Mouse (Mus musculus): ENCODE results near the gene Art5. TPM values are rescaled to one million over a fixed set of nuclear protein-coding genes. Genes with fewer than 3 reads are reported as not detected.

Art5 gene
- 0.70 and 0.71 TPM in 2 replicates for polyA plus RNA-seq (2015; fragmentation: Nextera tagmentation; extraction: Ambion mirVana)

DNA sequence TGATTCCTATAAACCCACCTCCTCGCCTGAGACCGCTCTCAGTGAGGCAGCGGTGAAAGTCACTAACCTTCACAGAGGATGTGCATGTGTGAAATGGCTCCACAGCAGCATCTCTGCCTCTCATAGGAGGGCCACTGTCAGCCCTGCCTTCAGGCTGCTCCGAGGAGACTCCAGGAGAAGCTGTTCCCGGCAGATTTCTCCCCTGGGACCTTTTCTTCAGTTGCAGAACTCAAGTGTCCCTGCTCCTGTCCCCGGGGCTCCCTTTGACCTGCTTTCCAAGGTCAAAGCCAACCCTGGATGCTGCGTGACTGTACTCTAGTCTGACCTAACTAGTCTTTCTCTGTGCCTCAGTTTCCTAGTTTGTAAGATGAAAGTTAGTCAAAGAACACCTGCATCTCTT is at the start of gene Art5:
TSS of gene Art5 (minus strand) at position 319 of the 400 bp plus-strand sequence.
- no peak within 1 kb of the TSS for H3K4me3 ChIP-seq (replicated peaks; ENCODE audit: low read length)
- ATAC-seq, result no peak
- no peak within 1 kb of the TSS for H3K27ac ChIP-seq (ENCODE audit: low read length)
- H3K4me2 ChIP-seq (ENCODE audit: low read length), result no peak within 1 kb of the TSS
- peaks cover 3% of the 10 kb centered on the region; the same call in 1 of the 2 replicates for H3K4me1 ChIP-seq (replicated peaks; ENCODE audit: control insufficient read depth, insufficient read depth, low read length)
- no peaks in the 10 kb centered on the region for H3K27me3 ChIP-seq (replicated peaks; ENCODE audit: control insufficient read depth, insufficient read depth, low read length)
- H3K9ac ChIP-seq (replicated peaks; ENCODE audit: low read depth, low read length), result no peak within 1 kb of the TSS
- no peaks in the 10 kb centered on the region for H3K9me3 ChIP-seq (ENCODE audit: control insufficient read depth, low read length)
- WGBS, result 83% methylated on average over 7 of the region's 7 CpGs
- no peaks in the 10 kb centered on the region for H3K36me3 ChIP-seq (ENCODE audit: control insufficient read depth, insufficient read depth)

DNA sequence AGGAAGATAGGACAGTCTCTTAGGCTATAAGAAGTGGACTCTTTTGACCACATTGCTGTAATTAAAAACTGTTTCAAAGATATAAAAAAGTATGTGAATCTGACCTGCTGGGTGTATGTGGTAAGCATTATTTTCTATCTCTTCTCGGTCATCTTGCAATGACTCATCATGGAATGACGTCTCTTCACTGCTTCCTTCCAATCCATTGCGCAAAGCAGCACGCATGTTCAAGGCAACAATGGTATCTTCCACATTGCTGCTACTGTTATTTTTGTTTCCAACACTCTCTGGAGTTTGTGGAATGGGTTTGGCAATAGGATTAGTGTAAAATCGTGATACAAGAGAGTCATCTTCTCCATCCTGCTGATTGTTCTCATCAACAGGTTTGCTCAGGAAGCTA is 44.4 kb upstream of the Art5 start:
- no peaks in the 10 kb centered on the region for H3K4me1 ChIP-seq (replicated peaks; ENCODE audit: control insufficient read depth, insufficient read depth, low read length)
- H3K4me2 ChIP-seq (ENCODE audit: low read length), result no peak overlapping the region
- H3K36me3 ChIP-seq (ENCODE audit: control insufficient read depth, insufficient read depth), result peaks cover 15% of the 10 kb centered on the region
- H3K9me3 ChIP-seq (ENCODE audit: control insufficient read depth, low read length), result no peaks in the 10 kb centered on the region
- no peak overlapping the region for H3K4me3 ChIP-seq (replicated peaks; ENCODE audit: low read length)
- ATAC-seq, result no peak
- H3K27me3 ChIP-seq (replicated peaks; ENCODE audit: control insufficient read depth, insufficient read depth, low read length), result no peaks in the 10 kb centered on the region
- no peak overlapping the region for H3K9ac ChIP-seq (replicated peaks; ENCODE audit: low read depth, low read length)
- 95% methylated on average over 5 of the region's 5 CpGs for WGBS
- no peak overlapping the region for H3K27ac ChIP-seq (ENCODE audit: low read length)

DNA sequence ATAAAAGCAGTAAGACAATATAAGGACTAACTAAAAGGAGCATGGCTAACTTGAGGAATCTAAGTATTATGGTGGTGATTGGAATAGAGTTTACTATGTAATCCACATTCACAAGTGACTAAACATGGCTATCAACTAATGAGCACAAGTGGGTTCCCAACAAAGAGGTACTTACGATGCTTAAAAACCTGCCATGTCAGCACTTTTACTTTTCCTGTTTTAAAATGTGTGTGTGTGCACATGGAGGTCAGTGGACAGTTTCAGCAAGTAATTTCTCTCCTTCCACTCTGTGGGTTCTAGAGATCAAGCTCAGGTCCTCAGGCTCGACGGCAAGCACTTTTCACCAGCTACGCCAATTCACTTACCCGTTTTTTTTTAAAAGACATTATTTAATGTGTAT is 28.6 kb upstream of the Art5 start:
- peaks cover 35% of the 10 kb centered on the region for H3K36me3 ChIP-seq (ENCODE audit: control insufficient read depth, insufficient read depth)

DNA sequence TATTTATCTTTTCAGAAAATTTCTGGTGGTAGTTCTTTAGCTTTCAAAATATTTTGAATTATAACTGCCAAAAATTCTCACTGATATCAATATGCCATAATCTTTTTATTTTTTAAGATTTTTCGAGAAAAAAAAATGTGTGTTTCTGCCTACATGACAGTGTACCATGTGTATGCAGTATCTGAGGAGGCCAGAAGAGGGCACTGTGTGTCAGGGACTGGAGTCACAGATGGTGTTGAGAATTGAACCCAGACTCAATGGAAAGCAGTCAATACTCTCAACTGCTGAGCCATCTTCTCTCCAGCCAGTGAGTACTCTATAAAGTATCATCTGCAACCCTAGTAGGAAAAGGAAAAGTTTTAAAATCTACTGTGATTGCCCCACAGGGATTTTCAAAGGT is 28.2 kb upstream of the Art5 start:
- WGBS, result 88% methylated on average over 1 of the region's 1 CpGs
- no peak overlapping the region for H3K4me3 ChIP-seq (replicated peaks; ENCODE audit: low read length)
- H3K9ac ChIP-seq (replicated peaks; ENCODE audit: low read depth, low read length), result no peak overlapping the region
- no peak overlapping the region for H3K4me2 ChIP-seq (ENCODE audit: low read length)
- ATAC-seq, result no peak
- H3K36me3 ChIP-seq (ENCODE audit: control insufficient read depth, insufficient read depth), result peaks cover 37% of the 10 kb centered on the region
- no peaks in the 10 kb centered on the region for H3K9me3 ChIP-seq (ENCODE audit: control insufficient read depth, low read length)
- H3K4me1 ChIP-seq (replicated peaks; ENCODE audit: control insufficient read depth, insufficient read depth, low read length), result no peaks in the 10 kb centered on the region
- no peaks in the 10 kb centered on the region for H3K27me3 ChIP-seq (replicated peaks; ENCODE audit: control insufficient read depth, insufficient read depth, low read length)
- H3K27ac ChIP-seq (ENCODE audit: low read length), result no peak overlapping the region

More for the DNA sequence above, 28.6 kb upstream of the Art5 start:
- Histone ChIP-seq H3K4me3 (replicated peaks; ENCODE audit: low read length) (no peak overlapping the region), H3K4me2 (ENCODE audit: low read length) (no peak overlapping the region), H3K9me3 (ENCODE audit: control insufficient read depth, low read length) (no peaks in the 10 kb centered on the region), H3K27ac (ENCODE audit: low read length) (no peak overlapping the region), H3K9ac (replicated peaks; ENCODE audit: low read depth, low read length) (no peak overlapping the region), H3K27me3 (replicated peaks; ENCODE audit: control insufficient read depth, insufficient read depth, low read length) (no peaks in the 10 kb centered on the region), H3K4me1 (replicated peaks; ENCODE audit: control insufficient read depth, insufficient read depth, low read length) (no peaks in the 10 kb centered on the region)
- ATAC-seq, result no peak
- 97% methylated on average over 5 of the region's 5 CpGs for WGBS

DNA sequence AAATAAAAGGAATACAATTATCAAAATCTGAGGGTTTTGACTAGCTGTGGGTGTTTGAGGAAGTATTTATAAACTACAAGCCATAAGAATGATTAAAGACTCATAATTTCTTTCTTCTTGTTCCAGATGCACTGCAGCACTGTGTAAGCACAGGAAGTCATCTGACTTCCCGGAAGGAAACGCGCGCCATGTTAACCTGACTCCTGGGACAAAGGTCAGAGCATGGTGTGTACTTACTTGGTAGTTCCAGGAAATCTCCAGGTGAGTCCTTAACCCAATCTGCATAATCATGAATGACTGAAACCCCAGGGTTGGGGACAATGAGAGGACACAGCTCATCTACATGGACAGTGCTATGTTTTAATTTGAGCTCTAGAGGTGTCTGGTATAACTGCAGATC is 23.1 kb upstream of the Art5 start:
- WGBS, result 92% methylated on average over 4 of the region's 4 CpGs
- ATAC-seq, result no peak
- Histone ChIP-seq H3K27ac (ENCODE audit: low read length) (no peak overlapping the region), H3K36me3 (ENCODE audit: control insufficient read depth, insufficient read depth) (peaks cover 47% of the 10 kb centered on the region), H3K4me2 (ENCODE audit: low read length) (no peak overlapping the region), H3K9ac (replicated peaks; ENCODE audit: low read depth, low read length) (no peak overlapping the region), H3K4me1 (replicated peaks; ENCODE audit: control insufficient read depth, insufficient read depth, low read length) (no peaks in the 10 kb centered on the region), H3K9me3 (ENCODE audit: control insufficient read depth, low read length) (no peaks in the 10 kb centered on the region), H3K27me3 (replicated peaks; ENCODE audit: control insufficient read depth, insufficient read depth, low read length) (no peaks in the 10 kb centered on the region), H3K4me3 (replicated peaks; ENCODE audit: low read length) (no peak overlapping the region)

DNA sequence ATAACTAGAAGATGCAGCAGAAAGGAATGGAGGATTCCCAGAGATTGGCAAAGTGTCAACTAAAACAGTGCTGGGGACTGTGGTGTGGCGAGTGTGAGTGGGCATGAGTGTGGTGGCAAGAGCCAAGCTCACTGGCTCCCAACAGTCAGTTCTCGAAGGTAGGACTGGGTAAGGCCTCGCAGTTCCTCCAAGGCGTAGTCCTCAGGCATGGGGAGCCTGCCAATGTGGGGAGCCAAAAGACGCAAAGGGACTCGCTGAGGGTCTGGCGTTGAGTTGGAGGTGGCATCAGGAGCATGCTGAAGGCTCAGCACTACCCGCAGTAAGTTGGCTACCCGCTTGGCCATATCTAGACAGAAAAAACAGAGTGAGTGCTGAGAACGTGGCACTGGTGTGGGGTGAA is 11.0 kb upstream of the Art5 start:
- Histone ChIP-seq H3K27ac (ENCODE audit: low read length) (no peak overlapping the region), H3K27me3 (replicated peaks; ENCODE audit: control insufficient read depth, insufficient read depth, low read length) (no peaks in the 10 kb centered on the region), H3K4me2 (ENCODE audit: low read length) (no peak overlapping the region), H3K4me3 (replicated peaks; ENCODE audit: low read length) (no peak overlapping the region), H3K36me3 (ENCODE audit: control insufficient read depth, insufficient read depth) (peaks cover 50% of the 10 kb centered on the region), H3K4me1 (replicated peaks; ENCODE audit: control insufficient read depth, insufficient read depth, low read length) (no peaks in the 10 kb centered on the region), H3K9ac (replicated peaks; ENCODE audit: low read depth, low read length) (no peak overlapping the region), H3K9me3 (ENCODE audit: control insufficient read depth, low read length) (no peaks in the 10 kb centered on the region)
- ATAC-seq, result no peak
- 94% methylated on average over 10 of the region's 10 CpGs for WGBS

DNA sequence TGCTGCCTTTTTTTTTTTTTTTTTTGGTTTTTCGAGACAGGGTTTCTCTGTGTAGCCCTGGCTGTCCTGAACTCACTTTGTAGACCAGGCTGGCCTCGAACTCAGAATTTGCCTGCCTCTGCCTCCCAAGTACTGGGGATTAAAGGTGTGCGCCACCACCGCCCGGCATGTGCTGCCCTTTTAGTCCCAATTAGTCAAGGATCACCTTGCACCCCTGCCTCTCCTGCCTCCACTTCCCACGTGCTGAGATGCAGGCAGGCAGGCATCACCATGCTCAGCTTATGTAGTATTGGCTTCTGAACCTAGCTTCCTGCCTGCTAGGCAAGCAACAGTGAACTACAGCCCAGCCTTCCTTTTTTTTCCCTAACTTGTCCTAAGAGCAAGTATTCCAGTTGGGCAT is 8.1 kb upstream of the Art5 start:
- no peak for ATAC-seq
- Histone ChIP-seq H3K27ac (ENCODE audit: low read length) (no peak overlapping the region), H3K9me3 (ENCODE audit: control insufficient read depth, low read length) (no peaks in the 10 kb centered on the region), H3K27me3 (replicated peaks; ENCODE audit: control insufficient read depth, insufficient read depth, low read length) (no peaks in the 10 kb centered on the region), H3K36me3 (ENCODE audit: control insufficient read depth, insufficient read depth) (peaks cover 28% of the 10 kb centered on the region), H3K4me3 (replicated peaks; ENCODE audit: low read length) (no peak overlapping the region), H3K9ac (replicated peaks; ENCODE audit: low read depth, low read length) (no peak overlapping the region), H3K4me1 (replicated peaks; ENCODE audit: control insufficient read depth, insufficient read depth, low read length) (no peaks in the 10 kb centered on the region), H3K4me2 (ENCODE audit: low read length) (no peak overlapping the region)
- 78% methylated on average over 6 of the region's 6 CpGs for WGBS

DNA sequence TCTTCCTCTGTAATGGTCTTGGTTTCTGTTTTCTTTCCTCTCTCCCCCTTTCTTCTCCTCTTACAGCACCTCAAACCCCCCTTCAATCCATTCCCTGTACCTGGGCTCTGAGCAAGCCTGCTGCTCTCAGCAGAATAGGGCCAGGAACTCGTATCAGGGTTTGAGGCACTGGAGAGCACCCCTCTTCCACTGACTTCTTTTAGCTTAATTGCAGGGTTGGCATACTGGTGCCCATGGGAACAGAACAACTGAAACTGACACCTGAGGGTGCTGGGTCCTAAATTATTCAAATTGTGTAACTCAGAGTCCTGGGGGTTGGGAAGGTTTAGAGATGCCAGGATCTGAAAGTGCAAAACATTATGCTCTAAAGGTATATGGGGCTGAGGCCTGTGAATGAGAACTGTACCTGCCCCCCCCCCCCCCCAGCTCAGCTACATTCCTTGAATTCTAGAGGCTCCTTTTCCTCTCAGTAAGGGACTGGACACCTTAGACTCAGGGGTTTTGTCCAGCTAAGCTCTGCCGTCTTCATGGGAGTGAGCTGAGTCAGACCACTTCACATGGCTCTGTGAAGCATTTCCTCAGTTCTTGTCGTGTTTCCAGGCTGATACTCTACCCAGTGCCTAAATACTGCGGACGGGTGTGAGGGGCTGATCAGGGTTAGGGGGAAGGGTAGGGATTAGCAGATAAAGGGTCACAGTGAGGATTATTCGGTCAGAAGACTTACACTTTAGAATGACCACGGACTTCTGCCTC is 7.5 kb upstream of the Art5 start, which contains the start of gene Chrna10:
TSS of gene Chrna10 (minus strand) at position 250 of the 753 bp plus-strand sequence.
- Histone ChIP-seq H3K4me1 (replicated peaks; ENCODE audit: control insufficient read depth, insufficient read depth, low read length) (no peaks in the 10 kb centered on the region), H3K4me2 (ENCODE audit: low read length) (no peak within 1 kb of the TSS), H3K9me3 (ENCODE audit: control insufficient read depth, low read length) (no peaks in the 10 kb centered on the region), H3K27me3 (replicated peaks; ENCODE audit: control insufficient read depth, insufficient read depth, low read length) (no peaks in the 10 kb centered on the region), H3K9ac (replicated peaks; ENCODE audit: low read depth, low read length) (no peak within 1 kb of the TSS), H3K27ac (ENCODE audit: low read length) (no peak within 1 kb of the TSS), H3K4me3 (replicated peaks; ENCODE audit: low read length) (no peak within 1 kb of the TSS), H3K36me3 (ENCODE audit: control insufficient read depth, insufficient read depth) (peaks cover 21% of the 10 kb centered on the region)
- ATAC-seq, result no peak
- 51% methylated on average over 7 of the region's 7 CpGs for WGBS

DNA sequence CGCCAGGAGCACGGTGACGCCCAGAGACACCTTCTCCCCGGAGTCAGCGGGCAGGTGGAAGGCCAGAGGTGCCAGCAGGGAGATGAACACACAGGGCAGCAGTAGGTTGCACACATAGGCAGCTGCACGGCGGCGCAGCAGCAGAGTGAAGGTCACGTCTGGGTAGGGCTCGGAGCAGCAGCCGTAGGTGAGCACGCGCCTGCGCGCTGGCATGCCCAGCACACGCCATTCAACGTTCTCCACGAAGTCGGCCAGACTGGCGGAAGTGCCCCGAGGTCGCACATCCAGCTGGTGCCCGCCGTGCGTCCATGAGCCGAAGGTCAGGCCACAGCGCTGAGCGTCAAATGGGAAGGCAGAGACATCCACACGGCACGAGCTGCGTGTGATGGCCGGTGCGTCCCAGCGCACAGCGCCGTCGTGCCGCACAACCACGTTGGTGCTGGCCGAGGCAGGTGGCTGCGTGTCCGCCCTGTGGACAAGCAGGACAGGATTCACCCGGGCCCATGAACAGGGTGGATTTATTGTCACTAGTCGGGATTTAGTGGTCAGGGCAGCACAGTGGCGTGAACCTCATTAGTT is 4.0 kb upstream of the Art5 start:
- no peak for ATAC-seq
- no peak overlapping the region for H3K27ac ChIP-seq (ENCODE audit: low read length)
- no peak overlapping the region for H3K4me3 ChIP-seq (replicated peaks; ENCODE audit: low read length)
- H3K9me3 ChIP-seq (ENCODE audit: control insufficient read depth, low read length), result no peaks in the 10 kb centered on the region
- no peaks in the 10 kb centered on the region for H3K27me3 ChIP-seq (replicated peaks; ENCODE audit: control insufficient read depth, insufficient read depth, low read length)
- no peak overlapping the region for H3K4me2 ChIP-seq (ENCODE audit: low read length)
- whole genome bisulfite sequencing, result 83% methylated on average over 45 of the region's 45 CpGs
- H3K4me1 ChIP-seq (replicated peaks; ENCODE audit: control insufficient read depth, insufficient read depth, low read length), result no peaks in the 10 kb centered on the region
- H3K36me3 ChIP-seq (ENCODE audit: control insufficient read depth, insufficient read depth), result peaks cover 1% of the 10 kb centered on the region; the same call in 1 of the 2 replicates
- no peak overlapping the region for H3K9ac ChIP-seq (replicated peaks; ENCODE audit: low read depth, low read length)
